Mouse (Mus musculus): ENCODE measurements at regions not wholly inside any gene's neighbourhood (a gene's known extent, or its start where the extent isn't known, plus 50 kb on each side); places are given as distances from the start of the nearest gene placed in this dataset.

- no peaks in the 10 kb centered on the region for H3K27me3 ChIP-seq (replicated peaks; ENCODE audit: control insufficient read depth, insufficient read depth, low read length)
- H3K36me3 ChIP-seq (ENCODE audit: control insufficient read depth, insufficient read depth, low read length) = no peaks in the 10 kb centered on the region
- no peak overlapping the region for H3K27ac ChIP-seq (ENCODE audit: insufficient read depth, low read depth, low read length)
- WGBS = 97% methylated on average over 3 of the region's 3 CpGs
- H3K4me3 ChIP-seq (ENCODE audit: insufficient read depth, low read depth, low read length) = no peak overlapping the region
- H3K4me1 ChIP-seq (ENCODE audit: control insufficient read depth, insufficient read depth, low read length) = no peaks in the 10 kb centered on the region
- no peak for DNase-seq
- TF ChIP-seq CTCF (conservative IDR thresholded peaks at IDR 0.05; ENCODE audit: insufficient read depth, insufficient read length, low read depth, low read length) (no peak), POLR2A (IDR thresholded peaks at IDR 0.05; ENCODE audit: low read depth, low read length) (no peak)
Observed at GRCm38 (mm10) chr2:118013156-118013555, 98.5 kb upstream of the Thbs1 start.

GRCm38 (mm10) chr2:118015182-118015581 is 96.5 kb upstream of the Thbs1 start:
- Histone ChIP-seq H3K27me3 (replicated peaks; ENCODE audit: control insufficient read depth, insufficient read depth, low read length) (no peaks in the 10 kb centered on the region), H3K27ac (ENCODE audit: insufficient read depth, low read depth, low read length) (no peak overlapping the region), H3K4me3 (ENCODE audit: insufficient read depth, low read depth, low read length) (no peak overlapping the region), H3K4me1 (ENCODE audit: control insufficient read depth, insufficient read depth, low read length) (no peaks in the 10 kb centered on the region), H3K36me3 (ENCODE audit: control insufficient read depth, insufficient read depth, low read length) (no peaks in the 10 kb centered on the region)
- WGBS = 51% methylated on average over 1 of the region's 1 CpGs
- DNase-seq = no peak
- TF ChIP-seq POLR2A (IDR thresholded peaks at IDR 0.05; ENCODE audit: low read depth, low read length) = no peak
- TF ChIP-seq CTCF (conservative IDR thresholded peaks at IDR 0.05; ENCODE audit: insufficient read depth, insufficient read length, low read depth, low read length) = no peak

DNA sequence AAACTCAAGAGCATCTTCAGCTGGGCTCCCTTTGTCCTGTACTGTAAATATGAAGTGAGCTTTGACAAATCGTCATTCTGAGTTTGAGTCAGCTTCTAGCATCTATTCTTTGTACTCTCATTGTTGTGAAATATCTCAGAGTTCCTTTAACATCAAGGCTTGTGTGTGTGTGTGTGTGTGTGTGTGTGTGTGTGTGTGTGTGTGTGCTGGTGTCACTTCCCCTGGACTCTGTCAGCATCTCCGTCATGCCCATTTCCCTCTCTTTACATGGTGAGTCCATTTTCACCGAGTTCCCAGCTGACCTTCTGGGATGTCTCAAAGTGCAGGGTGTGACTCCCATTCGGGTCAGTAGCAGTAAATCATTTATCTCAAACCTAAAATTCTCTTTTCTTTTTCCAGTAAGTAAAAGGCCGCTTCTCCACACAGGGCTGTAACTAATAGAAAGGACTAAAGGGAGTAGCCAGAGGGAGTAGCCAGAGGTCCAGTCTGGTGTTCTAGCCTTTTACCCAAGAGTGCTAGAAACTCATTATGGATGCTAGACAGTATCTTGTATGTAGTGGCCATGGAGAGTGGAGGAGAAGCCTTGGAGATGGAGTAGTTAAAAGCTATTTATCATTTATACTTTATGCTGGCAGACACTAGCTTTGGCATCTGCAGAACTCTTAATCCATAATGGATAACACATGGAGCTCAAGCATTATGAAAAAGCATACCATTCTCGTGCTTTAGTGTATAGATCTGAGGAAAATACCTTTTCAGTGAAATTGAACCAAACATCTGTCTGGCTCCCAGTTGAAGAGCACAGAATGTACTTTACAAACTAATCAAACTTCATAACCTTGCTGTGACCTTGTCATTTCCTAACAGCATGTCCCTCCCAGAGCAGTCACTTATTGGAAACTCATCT is 85.6 kb upstream of the Thbs1 start:
- Histone ChIP-seq H3K27me3 (replicated peaks; ENCODE audit: control insufficient read depth, insufficient read depth, low read length) (no peaks in the 10 kb centered on the region), H3K4me1 (ENCODE audit: control insufficient read depth, insufficient read depth, low read length) (no peaks in the 10 kb centered on the region), H3K4me3 (ENCODE audit: insufficient read depth, low read depth, low read length) (no peak overlapping the region), H3K27ac (ENCODE audit: insufficient read depth, low read depth, low read length) (no peak overlapping the region), H3K36me3 (ENCODE audit: control insufficient read depth, insufficient read depth, low read length) (no peaks in the 10 kb centered on the region)
- TF ChIP-seq POLR2A (IDR thresholded peaks at IDR 0.05; ENCODE audit: low read depth, low read length) (no peak), CTCF (conservative IDR thresholded peaks at IDR 0.05; ENCODE audit: insufficient read depth, insufficient read length, low read depth, low read length) (no peak)
- DNase-seq = peak; percentile 29
- whole genome bisulfite sequencing = 41% methylated on average over 6 of the region's 6 CpGs

DNA sequence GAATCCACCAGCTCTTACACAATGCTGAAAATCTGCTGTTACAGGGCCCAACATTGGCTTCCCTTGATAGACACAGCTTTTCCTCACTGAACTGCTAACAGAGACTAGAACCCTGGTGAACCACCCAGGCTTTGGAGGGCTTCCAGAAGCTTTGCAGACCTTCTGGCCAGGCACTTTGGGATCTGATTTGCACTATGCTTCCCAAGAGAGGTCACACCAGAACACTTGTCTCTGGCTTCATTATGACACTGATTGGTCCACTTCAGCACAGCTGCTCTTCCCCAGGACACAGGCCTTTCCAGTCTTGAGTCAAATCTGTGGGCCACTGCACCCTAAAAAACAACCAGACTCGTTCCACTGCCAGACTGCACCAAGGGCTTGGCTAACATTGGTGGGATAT is 82.8 kb upstream of the Thbs1 start:
- 69% methylated on average over 1 of the region's 1 CpGs for WGBS
- DNase-seq = peak; percentile 15
- no peaks in the 10 kb centered on the region for H3K36me3 ChIP-seq (ENCODE audit: control insufficient read depth, insufficient read depth, low read length)
- H3K4me1 ChIP-seq (ENCODE audit: control insufficient read depth, insufficient read depth, low read length) = no peaks in the 10 kb centered on the region
- no peak overlapping the region for H3K4me3 ChIP-seq (ENCODE audit: insufficient read depth, low read depth, low read length)
- H3K27ac ChIP-seq (ENCODE audit: insufficient read depth, low read depth, low read length) = no peak overlapping the region
- no peaks in the 10 kb centered on the region for H3K27me3 ChIP-seq (replicated peaks; ENCODE audit: control insufficient read depth, insufficient read depth, low read length)
- no peak for TF ChIP-seq CTCF (conservative IDR thresholded peaks at IDR 0.05; ENCODE audit: insufficient read depth, insufficient read length, low read depth, low read length)
- no peak for TF ChIP-seq POLR2A (IDR thresholded peaks at IDR 0.05; ENCODE audit: low read depth, low read length)

DNA sequence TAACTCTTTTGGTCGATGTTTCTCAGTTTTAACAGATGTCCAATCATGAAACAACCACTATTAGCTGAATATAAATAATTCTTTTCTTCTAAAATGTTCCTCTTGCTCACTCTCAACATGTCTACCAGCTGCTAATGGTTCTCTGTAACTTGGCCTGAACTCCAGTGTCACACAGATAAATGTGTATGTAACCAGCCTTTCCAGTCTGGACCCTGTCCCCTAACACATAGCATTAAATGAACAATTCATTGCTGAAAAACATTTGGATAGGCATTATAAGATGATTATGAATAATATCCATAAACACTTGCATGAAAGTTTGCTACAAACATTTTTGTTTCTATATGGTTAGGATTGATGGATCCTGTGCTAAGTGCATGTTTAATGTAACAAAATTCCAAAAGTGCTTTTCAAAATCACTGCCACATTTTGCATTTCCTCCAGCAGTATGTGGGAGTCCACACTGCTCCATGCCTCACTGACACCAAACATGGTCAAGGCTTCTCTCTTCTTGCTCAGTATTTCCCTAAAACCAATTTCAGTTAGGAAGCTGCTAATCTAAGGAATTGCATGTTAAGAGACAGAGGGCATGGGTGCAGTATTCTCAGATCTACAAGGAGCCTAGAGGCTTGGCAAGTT is 82.1 kb upstream of the Thbs1 start:
- 43% methylated on average over 1 of the region's 1 CpGs for WGBS
- TF ChIP-seq POLR2A (IDR thresholded peaks at IDR 0.05; ENCODE audit: low read depth, low read length) (no peak), CTCF (conservative IDR thresholded peaks at IDR 0.05; ENCODE audit: insufficient read depth, insufficient read length, low read depth, low read length) (no peak)
- H3K27me3 ChIP-seq (replicated peaks; ENCODE audit: control insufficient read depth, insufficient read depth, low read length) = no peaks in the 10 kb centered on the region
- no peak overlapping the region for H3K4me3 ChIP-seq (ENCODE audit: insufficient read depth, low read depth, low read length)
- no peaks in the 10 kb centered on the region for H3K4me1 ChIP-seq (ENCODE audit: control insufficient read depth, insufficient read depth, low read length)
- DNase-seq = no peak
- H3K27ac ChIP-seq (ENCODE audit: insufficient read depth, low read depth, low read length) = no peak overlapping the region
- no peaks in the 10 kb centered on the region for H3K36me3 ChIP-seq (ENCODE audit: control insufficient read depth, insufficient read depth, low read length)

DNA sequence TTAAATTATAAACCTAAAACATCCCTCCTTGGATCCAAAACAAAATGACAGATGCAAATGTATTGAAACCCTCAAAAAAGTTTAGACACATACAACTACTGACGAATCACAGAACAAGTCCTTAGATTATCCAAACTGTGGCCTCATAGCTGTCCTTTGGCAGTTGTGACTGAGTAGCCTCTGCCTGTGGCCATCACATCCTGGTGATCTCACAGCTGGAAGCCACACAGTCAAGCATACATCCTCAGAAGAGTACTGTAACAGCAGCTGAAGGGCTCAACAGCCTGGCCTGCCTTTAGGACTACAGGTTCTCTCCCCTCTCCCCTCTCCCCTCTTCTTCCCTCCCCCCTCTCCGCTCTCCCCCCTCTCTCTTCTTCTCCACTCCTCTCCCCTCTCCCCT is 80.0 kb upstream of the Thbs1 start:
- WGBS = 77% methylated on average over 2 of the region's 2 CpGs

DNA sequence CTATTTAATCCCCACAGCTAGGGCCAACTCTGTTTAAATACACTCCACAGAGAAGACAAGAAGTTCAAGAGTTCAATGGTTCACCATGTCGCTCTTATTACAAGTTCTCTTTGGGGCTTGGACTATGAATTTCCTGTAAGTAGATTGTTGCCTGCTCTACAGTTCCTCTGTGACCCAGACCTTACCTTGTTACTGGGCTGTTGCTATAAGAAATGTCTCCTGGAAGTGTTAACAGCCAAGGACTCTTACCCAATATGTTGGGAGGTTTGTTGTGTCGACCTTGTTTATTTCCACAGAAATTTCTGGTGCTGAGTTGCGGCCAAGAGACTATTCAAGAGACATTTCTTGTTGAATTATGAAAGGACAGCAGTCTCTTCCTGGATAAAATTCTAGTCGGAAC is 78.3 kb upstream of the Thbs1 start:
- Histone ChIP-seq H3K4me3 (ENCODE audit: insufficient read depth, low read depth, low read length) (no peak overlapping the region), H3K27ac (ENCODE audit: insufficient read depth, low read depth, low read length) (no peak overlapping the region), H3K27me3 (replicated peaks; ENCODE audit: control insufficient read depth, insufficient read depth, low read length) (no peaks in the 10 kb centered on the region), H3K36me3 (ENCODE audit: control insufficient read depth, insufficient read depth, low read length) (no peaks in the 10 kb centered on the region), H3K4me1 (ENCODE audit: control insufficient read depth, insufficient read depth, low read length) (no peaks in the 10 kb centered on the region)
- DNase-seq = peak; percentile 21
- TF ChIP-seq CTCF (conservative IDR thresholded peaks at IDR 0.05; ENCODE audit: insufficient read depth, insufficient read length, low read depth, low read length) = no peak
- no peak for TF ChIP-seq POLR2A (IDR thresholded peaks at IDR 0.05; ENCODE audit: low read depth, low read length)
- whole genome bisulfite sequencing = 68% methylated on average over 4 of the region's 4 CpGs

More for the DNA sequence above, 80.0 kb upstream of the Thbs1 start:
- TF ChIP-seq CTCF (conservative IDR thresholded peaks at IDR 0.05; ENCODE audit: insufficient read depth, insufficient read length, low read depth, low read length) = no peak
- no peak for TF ChIP-seq POLR2A (IDR thresholded peaks at IDR 0.05; ENCODE audit: low read depth, low read length)
- Histone ChIP-seq H3K27ac (ENCODE audit: insufficient read depth, low read depth, low read length) (no peak overlapping the region), H3K4me3 (ENCODE audit: insufficient read depth, low read depth, low read length) (no peak overlapping the region), H3K4me1 (ENCODE audit: control insufficient read depth, insufficient read depth, low read length) (no peaks in the 10 kb centered on the region), H3K36me3 (ENCODE audit: control insufficient read depth, insufficient read depth, low read length) (no peaks in the 10 kb centered on the region), H3K27me3 (replicated peaks; ENCODE audit: control insufficient read depth, insufficient read depth, low read length) (no peaks in the 10 kb centered on the region)
- DNase-seq = no peak

Data from kidney, adult 2 months (tissue).